Mouse (Mus musculus): ENCODE results near the gene Prrx1. TPM values are rescaled to one million over a fixed set of nuclear protein-coding genes. Genes with fewer than 3 reads are reported as not detected.

The Prrx1 gene
- polyA plus RNA-seq (2015; fragmentation: Nextera tagmentation; extraction: Ambion mirVana), result 5.0 and 6.2 TPM in 2 replicates

- H3K4me3 ChIP-seq (replicated peaks), result peak within 1 kb of the TSS; percentile 40
- H3K27me3 ChIP-seq (replicated peaks), result peaks cover 60% of the 10 kb centered on the region
- under 1% methylated on average over 17 of the region's 17 CpGs for WGBS
- no peak within 1 kb of the TSS for H3K27ac ChIP-seq
- no peak for ATAC-seq
- H3K36me3 ChIP-seq, result no peaks in the 10 kb centered on the region
- H3K4me2 ChIP-seq (replicated peaks), result peak within 1 kb of the TSS; percentile 92
- peaks cover 27% of the 10 kb centered on the region for H3K4me1 ChIP-seq (replicated peaks)
- peak within 1 kb of the TSS; percentile 32; the same call in 1 of the 2 replicates for H3K9ac ChIP-seq
- H3K9me3 ChIP-seq, result no peaks in the 10 kb centered on the region
These were observed at the start of gene Prrx1 for GRCm38 (mm10) chr1:163313101-163313773. Gene Prrx1 (minus strand): TSS chr1:163313710.

- H3K9ac ChIP-seq, result no peak overlapping the region
- no peaks in the 10 kb centered on the region for H3K27me3 ChIP-seq (replicated peaks)
- no peaks in the 10 kb centered on the region for H3K4me1 ChIP-seq (replicated peaks)
- no peaks in the 10 kb centered on the region for H3K36me3 ChIP-seq
- no peak overlapping the region for H3K4me3 ChIP-seq (replicated peaks)
- H3K9me3 ChIP-seq, result no peaks in the 10 kb centered on the region
- no peak for ATAC-seq
- no peak overlapping the region for H3K4me2 ChIP-seq (replicated peaks)
- no peak overlapping the region for H3K27ac ChIP-seq
- 69% methylated on average over 8 of the region's 8 CpGs for WGBS
These were observed 48.7 kb upstream of the Prrx1 start for GRCm38 (mm10) chr1:163362202-163362601.

- WGBS, result 52% methylated on average over 5 of the region's 5 CpGs
- no peaks in the 10 kb centered on the region for H3K36me3 ChIP-seq
- H3K4me1 ChIP-seq (replicated peaks), result no peaks in the 10 kb centered on the region
- no peaks in the 10 kb centered on the region for H3K27me3 ChIP-seq (replicated peaks)
- no peak overlapping the region for H3K4me2 ChIP-seq (replicated peaks)
- H3K9me3 ChIP-seq, result no peaks in the 10 kb centered on the region
- no peak overlapping the region for H3K4me3 ChIP-seq (replicated peaks)
- no peak overlapping the region for H3K27ac ChIP-seq
- no peak for ATAC-seq
- no peak overlapping the region for H3K9ac ChIP-seq
These were observed 47.9 kb upstream of the Prrx1 start for GRCm38 (mm10) chr1:163361376-163361775.

- WGBS, result 28% methylated on average over 6 of the region's 6 CpGs
- no peak for ATAC-seq
- Histone ChIP-seq H3K4me1 (replicated peaks) (no peaks in the 10 kb centered on the region), H3K36me3 (no peaks in the 10 kb centered on the region), H3K27ac (no peak overlapping the region), H3K27me3 (replicated peaks) (no peaks in the 10 kb centered on the region), H3K4me3 (replicated peaks) (no peak overlapping the region), H3K9ac (no peak overlapping the region), H3K4me2 (replicated peaks) (no peak overlapping the region), H3K9me3 (no peaks in the 10 kb centered on the region)
These were observed 47.3 kb upstream of the Prrx1 start for GRCm38 (mm10) chr1:163360796-163361195.

- Histone ChIP-seq H3K9me3 (no peaks in the 10 kb centered on the region), H3K4me2 (replicated peaks) (no peak overlapping the region), H3K4me3 (replicated peaks) (no peak overlapping the region), H3K27me3 (replicated peaks) (no peaks in the 10 kb centered on the region), H3K4me1 (replicated peaks) (no peaks in the 10 kb centered on the region), H3K27ac (no peak overlapping the region), H3K36me3 (no peaks in the 10 kb centered on the region), H3K9ac (no peak overlapping the region)
- 88% methylated on average over 3 of the region's 3 CpGs for WGBS
- ATAC-seq, result no peak
These were observed 46.0 kb upstream of the Prrx1 start for GRCm38 (mm10) chr1:163359521-163359920.

- H3K27ac ChIP-seq, result no peak overlapping the region
- no peaks in the 10 kb centered on the region for H3K36me3 ChIP-seq
- H3K27me3 ChIP-seq (replicated peaks), result no peaks in the 10 kb centered on the region
- no peak overlapping the region for H3K9ac ChIP-seq
- no peaks in the 10 kb centered on the region for H3K9me3 ChIP-seq
- H3K4me2 ChIP-seq (replicated peaks), result no peak overlapping the region
- H3K4me3 ChIP-seq (replicated peaks), result no peak overlapping the region
- 19% methylated on average over 7 of the region's 7 CpGs for WGBS
- no peak for ATAC-seq
- H3K4me1 ChIP-seq (replicated peaks), result no peaks in the 10 kb centered on the region
These were observed 44.7 kb upstream of the Prrx1 start for GRCm38 (mm10) chr1:163358165-163358564.

GRCm38 (mm10) chr1:163357733-163358132, 44.2 kb upstream of the Prrx1 start:
- Histone ChIP-seq H3K4me2 (replicated peaks) (no peak overlapping the region), H3K36me3 (no peaks in the 10 kb centered on the region), H3K9ac (no peak overlapping the region), H3K4me3 (replicated peaks) (no peak overlapping the region), H3K27me3 (replicated peaks) (no peaks in the 10 kb centered on the region), H3K4me1 (replicated peaks) (no peaks in the 10 kb centered on the region), H3K27ac (no peak overlapping the region), H3K9me3 (no peaks in the 10 kb centered on the region)
- WGBS, result 14% methylated on average over 6 of the region's 6 CpGs
- no peak for ATAC-seq

GRCm38 (mm10) chr1:163356167-163356566, 42.7 kb upstream of the Prrx1 start:
- no peaks in the 10 kb centered on the region for H3K36me3 ChIP-seq
- no peaks in the 10 kb centered on the region for H3K27me3 ChIP-seq (replicated peaks)
- no peak overlapping the region for H3K27ac ChIP-seq
- H3K9me3 ChIP-seq, result no peaks in the 10 kb centered on the region
- H3K4me1 ChIP-seq (replicated peaks), result no peaks in the 10 kb centered on the region
- no peak overlapping the region for H3K4me2 ChIP-seq (replicated peaks)
- no peak overlapping the region for H3K4me3 ChIP-seq (replicated peaks)
- ATAC-seq, result no peak
- no peak overlapping the region for H3K9ac ChIP-seq
- WGBS, result 58% methylated on average over 4 of the region's 4 CpGs

- no peaks in the 10 kb centered on the region for H3K4me1 ChIP-seq (replicated peaks)
- H3K4me3 ChIP-seq (replicated peaks), result no peak overlapping the region
- no peaks in the 10 kb centered on the region for H3K9me3 ChIP-seq
- no peaks in the 10 kb centered on the region for H3K27me3 ChIP-seq (replicated peaks)
- no peak for ATAC-seq
- H3K4me2 ChIP-seq (replicated peaks), result no peak overlapping the region
- H3K27ac ChIP-seq, result no peak overlapping the region
- 18% methylated on average over 3 of the region's 3 CpGs for WGBS
- no peaks in the 10 kb centered on the region for H3K36me3 ChIP-seq
- no peak overlapping the region for H3K9ac ChIP-seq
These were observed 42.2 kb upstream of the Prrx1 start for GRCm38 (mm10) chr1:163355626-163356156.

- Histone ChIP-seq H3K36me3 (no peaks in the 10 kb centered on the region), H3K4me2 (replicated peaks) (no peak overlapping the region), H3K4me1 (replicated peaks) (no peaks in the 10 kb centered on the region), H3K9ac (no peak overlapping the region), H3K9me3 (no peaks in the 10 kb centered on the region), H3K27ac (no peak overlapping the region), H3K27me3 (replicated peaks) (no peaks in the 10 kb centered on the region), H3K4me3 (replicated peaks) (no peak overlapping the region)
- no peak for ATAC-seq
- WGBS, result 88% methylated on average over 3 of the region's 3 CpGs
These were observed 37.5 kb upstream of the Prrx1 start for GRCm38 (mm10) chr1:163350988-163351387.

GRCm38 (mm10) chr1:163345541-163345940, 32.0 kb upstream of the Prrx1 start:
- H3K4me2 ChIP-seq (replicated peaks), result no peak overlapping the region
- WGBS, result 83% methylated on average over 5 of the region's 5 CpGs
- no peaks in the 10 kb centered on the region for H3K27me3 ChIP-seq (replicated peaks)
- H3K4me3 ChIP-seq (replicated peaks), result no peak overlapping the region
- no peak overlapping the region for H3K27ac ChIP-seq
- H3K9ac ChIP-seq, result no peak overlapping the region
- H3K36me3 ChIP-seq, result no peaks in the 10 kb centered on the region
- no peaks in the 10 kb centered on the region for H3K9me3 ChIP-seq
- no peaks in the 10 kb centered on the region for H3K4me1 ChIP-seq (replicated peaks)
- ATAC-seq, result no peak

- Histone ChIP-seq H3K9ac (no peak overlapping the region), H3K4me2 (replicated peaks) (no peak overlapping the region), H3K4me3 (replicated peaks) (no peak overlapping the region), H3K9me3 (no peaks in the 10 kb centered on the region), H3K4me1 (replicated peaks) (no peaks in the 10 kb centered on the region), H3K36me3 (no peaks in the 10 kb centered on the region), H3K27ac (no peak overlapping the region), H3K27me3 (replicated peaks) (no peaks in the 10 kb centered on the region)
- ATAC-seq, result no peak
- WGBS, result 36% methylated on average over 1 of the region's 1 CpGs
These were observed 31.4 kb upstream of the Prrx1 start for GRCm38 (mm10) chr1:163344931-163345330.

GRCm38 (mm10) chr1:163339219-163339561, 25.7 kb upstream of the Prrx1 start:
- Histone ChIP-seq H3K9ac (no peak overlapping the region), H3K4me2 (replicated peaks) (no peak overlapping the region), H3K27me3 (replicated peaks) (no peaks in the 10 kb centered on the region), H3K9me3 (no peaks in the 10 kb centered on the region), H3K4me1 (replicated peaks) (no peaks in the 10 kb centered on the region), H3K36me3 (no peaks in the 10 kb centered on the region), H3K27ac (no peak overlapping the region), H3K4me3 (replicated peaks) (no peak overlapping the region)
- no peak for ATAC-seq
- 35% methylated on average over 3 of the region's 3 CpGs for WGBS

All from intestine, embryonic 15.5 days (tissue).